Mouse (Mus musculus): ENCODE measurements around the gene Ruvbl2.

Ruvbl2 gene

GRCm38 (mm10) chr7:45460860-45461314, 23.0 kb upstream of the Ruvbl2 start:
- peak; percentile 47 for DNase-seq (ENCODE audit: low spot score)

DNA sequence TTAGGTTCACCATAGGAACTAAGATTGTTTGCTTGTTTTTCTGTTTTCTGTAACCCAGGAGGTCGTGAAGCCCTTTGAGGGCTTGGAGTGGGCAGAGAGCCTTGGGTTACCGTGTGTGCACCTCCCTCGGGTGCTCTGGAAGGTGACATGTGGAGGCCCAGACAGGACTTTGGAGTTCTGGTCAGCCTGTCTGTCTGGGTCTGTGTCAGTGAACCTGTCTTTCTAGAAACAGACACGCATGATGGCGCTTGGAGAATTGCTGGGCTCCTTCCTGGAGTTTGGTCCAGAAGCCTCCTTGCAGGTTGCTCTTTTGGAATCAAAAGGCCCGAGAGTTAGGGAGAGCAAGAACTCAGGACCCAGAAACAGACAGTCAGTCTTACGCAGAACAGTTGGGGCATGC, 22.5 kb upstream of the Ruvbl2 start:
- no peak for DNase-seq (ENCODE audit: low spot score)

DNA sequence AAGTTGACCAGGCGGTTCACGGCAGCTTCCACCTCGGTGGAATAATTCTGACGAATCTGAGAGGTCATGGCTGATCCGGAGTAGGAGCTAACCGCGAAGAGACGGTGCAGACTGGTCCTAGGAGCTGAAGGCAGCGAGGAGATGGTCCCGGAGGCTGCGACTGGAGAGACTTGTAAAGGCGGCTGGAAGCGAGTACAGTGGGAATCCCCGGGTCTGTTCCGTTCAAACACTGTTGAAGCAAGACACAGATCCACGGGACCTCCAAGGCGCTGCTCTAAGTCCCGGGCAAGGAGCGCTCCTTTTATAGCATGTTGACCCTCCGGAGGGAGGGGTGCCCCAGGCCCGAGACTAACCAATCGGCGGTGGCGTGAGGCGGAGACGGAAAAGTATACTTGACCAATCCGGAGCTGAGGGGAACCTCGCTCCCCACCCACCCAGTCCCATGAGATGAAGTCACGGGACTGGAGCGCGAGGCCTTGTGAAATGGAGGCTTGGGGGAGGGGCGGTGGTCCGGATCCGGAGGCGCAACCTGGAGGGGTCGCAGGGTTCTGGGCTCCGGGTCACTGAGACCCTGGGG, 21.8 kb upstream of the Ruvbl2 start, which contains the start of gene Ftl1:
Gene Ftl1 (minus strand): TSS at position 321 of the 577 bp plus-strand sequence.
- DNase-seq (ENCODE audit: low spot score) = peak; percentile 99

GRCm38 (mm10) chr7:45458748-45459563, 21.1 kb upstream of the Ruvbl2 start:
- peak; percentile 87 for DNase-seq (ENCODE audit: low spot score)

DNA sequence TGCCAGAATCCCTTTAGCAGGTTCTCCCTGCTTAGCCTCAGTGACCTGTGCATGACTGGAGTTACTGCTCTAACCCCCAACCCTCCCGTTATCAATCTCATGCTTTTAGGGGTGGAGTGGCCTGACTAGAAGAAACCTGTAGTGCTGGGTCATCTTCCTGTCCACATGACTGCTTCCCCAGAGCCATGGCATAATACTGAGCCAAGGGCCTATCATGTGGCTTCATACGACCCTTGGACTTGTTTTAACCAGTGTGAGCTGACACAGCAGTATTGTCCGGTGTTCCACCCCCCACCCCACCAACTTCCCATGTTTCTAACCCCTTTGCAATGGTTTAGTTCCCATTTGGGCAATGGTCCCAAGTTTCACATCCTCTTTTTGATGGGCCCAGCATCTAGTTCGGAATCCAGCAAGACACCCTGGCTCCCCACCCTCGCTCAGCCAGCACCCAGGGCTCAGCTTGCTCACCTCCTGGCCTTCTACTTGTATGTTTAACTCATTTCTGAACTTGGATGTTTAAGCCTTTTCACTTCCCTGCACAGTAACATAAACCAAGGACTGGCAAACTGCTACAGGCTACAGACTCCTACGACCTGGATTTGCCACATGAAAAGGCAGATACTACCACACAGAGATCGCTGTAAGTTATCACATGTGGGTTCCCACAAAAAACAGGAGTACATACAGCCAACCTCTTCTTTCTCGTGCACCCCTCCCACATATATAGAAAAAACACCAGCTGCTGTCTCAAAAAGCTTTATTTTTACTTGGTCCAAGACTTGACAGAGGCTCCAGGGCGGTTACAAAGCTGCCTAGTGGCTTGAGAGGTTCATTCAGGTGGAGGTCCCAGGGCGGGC, 19.5 kb upstream of the Ruvbl2 start:
- peak; percentile 21 for DNase-seq (ENCODE audit: low spot score)

DNA sequence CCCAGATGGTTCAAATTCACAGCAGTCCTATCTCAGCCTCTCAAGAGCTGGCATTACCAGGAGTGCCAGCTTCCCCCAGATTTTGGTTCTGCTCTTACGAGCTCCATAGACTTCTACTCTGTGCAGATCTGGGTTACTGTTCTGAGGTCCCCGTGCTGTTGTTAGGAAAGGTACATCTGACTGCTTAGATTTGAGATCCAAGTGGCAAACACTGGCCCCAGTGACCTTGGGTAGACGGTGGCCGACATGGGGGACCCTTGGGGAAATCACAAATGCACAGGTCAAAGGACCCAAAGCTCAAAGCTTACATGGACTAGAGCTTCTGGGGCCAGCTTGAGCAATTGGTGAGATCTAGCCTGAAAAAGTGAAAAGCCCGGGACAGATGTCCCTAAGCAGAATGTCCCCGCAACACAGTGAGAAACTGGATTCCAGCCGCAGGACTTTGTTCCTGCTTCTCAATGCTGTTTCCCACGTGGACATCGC, 18.9 kb upstream of the Ruvbl2 start:
- DNase-seq (ENCODE audit: low spot score) = peak; percentile 19

DNA sequence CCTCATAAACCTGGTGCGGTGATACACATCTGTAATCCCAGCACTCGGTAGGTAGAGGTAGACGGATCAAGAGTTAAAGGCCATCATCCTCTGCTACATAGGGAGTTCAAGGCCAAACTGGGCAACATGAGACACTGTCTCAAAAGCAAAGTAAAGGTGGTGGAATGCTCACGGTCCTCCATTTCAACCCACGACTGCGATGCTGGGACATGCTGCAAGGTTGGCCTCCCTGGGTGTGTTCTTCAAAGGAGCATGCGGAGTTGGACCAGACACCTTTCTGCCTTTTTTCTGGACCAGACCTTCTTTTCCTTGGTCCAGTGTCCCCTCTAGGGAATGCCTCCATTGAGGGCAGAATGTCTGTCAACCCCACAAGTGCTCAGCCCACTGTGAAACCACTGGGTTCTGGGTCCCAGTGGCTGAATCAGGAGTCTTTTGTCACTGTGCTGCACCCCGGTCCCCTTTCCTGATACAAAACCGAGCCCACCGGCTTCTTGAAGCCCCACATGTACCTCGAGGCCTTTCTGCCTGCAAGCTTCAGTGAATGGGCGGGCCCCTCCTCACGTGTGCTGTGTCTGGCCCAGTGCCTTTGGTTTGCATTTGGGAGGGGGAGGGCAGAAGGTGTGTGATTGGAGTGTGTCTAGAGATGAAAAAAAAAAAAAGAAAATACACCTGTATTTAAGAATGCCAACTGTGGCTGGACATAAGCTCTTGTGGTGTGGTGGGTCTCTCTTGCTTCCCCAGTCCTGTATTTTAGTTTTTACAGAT, 18.2 kb upstream of the Ruvbl2 start:
- DNase-seq (ENCODE audit: low spot score) = no peak

DNA sequence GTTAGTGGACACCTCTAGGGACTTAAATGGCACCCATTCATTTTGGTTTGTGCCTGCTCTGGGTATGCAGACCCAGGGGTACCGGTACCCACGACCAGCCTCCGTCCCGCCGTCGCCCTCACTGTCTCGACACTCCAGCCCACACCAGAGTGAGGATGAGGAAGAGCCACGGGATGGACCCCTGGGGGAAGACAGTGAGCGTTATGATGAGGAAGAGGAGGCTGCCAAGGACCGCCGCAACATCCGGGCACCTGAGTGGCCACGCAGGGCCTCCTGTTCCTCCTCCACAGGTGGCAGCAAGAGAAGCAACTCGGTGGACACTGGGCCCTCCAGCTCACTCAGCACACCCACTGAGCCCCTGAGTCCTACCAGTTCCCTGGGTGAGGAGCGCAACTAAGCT, 17.1 kb upstream of the Ruvbl2 start:
- no peak for DNase-seq (ENCODE audit: low spot score)

- peak; percentile 93 for DNase-seq (ENCODE audit: low spot score)
These were observed 13.6 kb upstream of the Ruvbl2 start for GRCm38 (mm10) chr7:45451344-45451982.

DNA sequence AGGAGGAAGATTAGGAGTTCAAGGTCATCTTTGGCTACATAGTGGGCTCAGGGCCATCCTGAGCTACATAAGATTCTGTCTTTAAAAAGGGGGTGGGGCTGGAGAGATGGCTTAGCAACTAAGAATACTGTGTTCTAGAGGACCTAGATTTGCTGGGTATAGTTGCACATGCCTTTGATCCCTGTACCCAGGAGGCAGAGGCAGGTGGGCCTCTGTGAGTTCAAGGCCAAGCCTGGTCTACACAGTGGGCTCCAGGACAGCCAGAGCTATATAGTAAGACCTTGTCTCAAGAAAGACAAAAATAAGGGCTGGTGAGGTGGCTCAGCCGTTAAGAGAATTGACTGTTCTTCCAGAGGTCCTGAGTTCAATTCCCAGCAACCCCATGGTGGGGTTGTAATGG, 12.1 kb upstream of the Ruvbl2 start:
- DNase-seq (ENCODE audit: low spot score) = no peak

- DNase-seq (ENCODE audit: low spot score) = peak; percentile 60
These were observed 9.6 kb upstream of the Ruvbl2 start for GRCm38 (mm10) chr7:45447325-45447990.

GRCm38 (mm10) chr7:45446589-45446988, 8.7 kb upstream of the Ruvbl2 start:
- DNase-seq (ENCODE audit: low spot score) = no peak

GRCm38 (mm10) chr7:45443526-45444420, 5.9 kb upstream of the Ruvbl2 start:
- no peak for DNase-seq (ENCODE audit: low spot score)

- no peak for DNase-seq (ENCODE audit: low spot score)
These were observed 850 bp downstream of the Ruvbl2 start for GRCm38 (mm10) chr7:45437046-45437445.

DNA sequence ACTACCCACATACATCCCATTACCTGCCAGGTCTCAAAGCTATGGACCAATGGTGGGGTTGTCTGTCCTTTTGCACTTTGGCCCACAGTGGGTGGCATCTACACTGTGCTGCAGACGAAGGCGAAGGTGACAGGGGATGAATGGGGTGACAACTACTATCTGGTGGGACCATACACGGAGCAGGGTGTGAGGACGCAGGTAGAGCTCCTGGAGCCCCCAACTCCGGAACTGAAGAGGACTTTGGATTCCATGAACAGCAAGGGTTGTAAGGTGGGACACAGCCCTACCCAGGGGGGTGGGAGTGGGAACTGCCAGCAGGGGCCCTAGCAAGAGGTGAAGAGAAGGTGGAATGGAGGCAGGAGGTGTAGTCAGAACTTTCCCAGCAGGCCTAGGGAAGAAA, 1.5 kb downstream of the Ruvbl2 start:
- DNase-seq (ENCODE audit: low spot score) = no peak

- DNase-seq (ENCODE audit: low spot score) = no peak
These were observed 2.9 kb downstream of the Ruvbl2 start for GRCm38 (mm10) chr7:45435038-45435437.

DNA sequence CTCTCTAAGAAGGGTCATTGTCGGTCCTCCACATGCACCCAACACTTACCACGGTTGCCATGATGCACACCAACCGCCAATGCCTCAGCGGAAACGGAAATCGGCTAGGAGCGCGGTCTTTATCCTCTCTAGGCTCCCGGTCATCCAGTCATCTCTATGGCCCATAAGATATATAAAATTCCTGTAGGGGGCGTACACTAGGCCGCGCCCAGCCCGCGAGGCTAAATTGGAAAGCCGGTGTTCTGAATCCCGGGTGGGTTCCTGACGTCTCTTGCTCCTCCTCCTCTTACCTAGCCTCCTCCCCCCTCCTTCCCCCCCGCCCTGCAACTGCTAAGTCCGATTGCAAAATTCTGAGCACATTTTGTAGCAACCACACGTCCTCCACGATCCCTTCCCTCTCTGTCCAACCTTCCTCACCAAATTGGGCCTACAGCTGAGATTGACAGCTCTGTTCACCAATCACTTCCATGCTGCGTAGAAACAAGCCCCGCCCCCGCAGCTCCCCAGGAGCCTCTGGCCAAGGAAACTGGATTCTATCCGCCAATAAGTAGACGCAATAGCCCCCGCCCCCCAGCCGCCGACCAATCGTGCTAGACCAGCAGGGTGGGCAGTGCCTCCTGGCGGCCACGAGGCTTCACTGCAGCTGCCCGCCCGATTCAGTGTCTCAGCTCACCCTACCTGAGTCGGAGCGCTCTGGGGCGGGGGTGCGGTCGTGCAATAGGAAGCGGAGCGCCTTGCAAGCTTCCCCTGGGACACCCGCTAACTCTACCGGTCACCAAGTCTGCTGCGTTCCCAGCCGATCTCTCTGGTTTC, 3.5 kb downstream of the Ruvbl2 start, which contains the start of gene Gys1:
Gene Gys1 (plus strand): TSS at position 642 of the 813 bp plus-strand sequence.
- DNase-seq (ENCODE audit: low spot score) = peak; percentile 100

GRCm38 (mm10) chr7:45433835-45434202, 4.1 kb downstream of the Ruvbl2 start:
- no peak for DNase-seq (ENCODE audit: low spot score)

DNA sequence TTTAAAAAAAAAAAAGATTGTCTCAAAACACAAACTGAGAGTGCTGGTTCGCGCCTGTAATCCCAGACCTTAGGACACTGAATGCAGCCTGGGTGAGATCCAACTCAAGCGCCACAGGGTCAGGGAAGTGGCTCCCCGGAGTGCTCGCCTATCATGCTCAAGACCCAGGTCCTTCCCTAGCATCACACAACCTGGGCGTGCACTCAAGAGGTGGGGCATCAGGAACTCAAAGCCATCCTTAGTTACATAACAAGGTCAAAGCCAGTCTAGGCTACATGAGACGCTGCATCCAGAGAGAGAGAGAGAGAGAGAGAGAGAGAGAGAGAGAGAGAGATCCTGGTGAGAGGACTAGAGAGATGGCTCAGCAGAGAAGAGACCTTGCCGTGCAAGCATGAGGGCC, 11.3 kb downstream of the Ruvbl2 start:
- DNase-seq (ENCODE audit: low spot score) = no peak
